Mouse (Mus musculus): ENCODE data around the gene Gm3448. TPM values are rescaled to one million over a fixed set of nuclear protein-coding genes. Genes with fewer than 3 reads are reported as not detected.
A peak's percentile ranks its signal among the peaks of the same experiment; 100 is the strongest.
"Not testable (repeated sequence)": the region's sequence is repeated elsewhere in the genome, so short reads cannot be mapped to it uniquely, and the experiment has no call there.

The Gm3448 gene
- polyA plus RNA-seq, 1 experiment from 2014 or later: 2.7 TPM

DNA sequence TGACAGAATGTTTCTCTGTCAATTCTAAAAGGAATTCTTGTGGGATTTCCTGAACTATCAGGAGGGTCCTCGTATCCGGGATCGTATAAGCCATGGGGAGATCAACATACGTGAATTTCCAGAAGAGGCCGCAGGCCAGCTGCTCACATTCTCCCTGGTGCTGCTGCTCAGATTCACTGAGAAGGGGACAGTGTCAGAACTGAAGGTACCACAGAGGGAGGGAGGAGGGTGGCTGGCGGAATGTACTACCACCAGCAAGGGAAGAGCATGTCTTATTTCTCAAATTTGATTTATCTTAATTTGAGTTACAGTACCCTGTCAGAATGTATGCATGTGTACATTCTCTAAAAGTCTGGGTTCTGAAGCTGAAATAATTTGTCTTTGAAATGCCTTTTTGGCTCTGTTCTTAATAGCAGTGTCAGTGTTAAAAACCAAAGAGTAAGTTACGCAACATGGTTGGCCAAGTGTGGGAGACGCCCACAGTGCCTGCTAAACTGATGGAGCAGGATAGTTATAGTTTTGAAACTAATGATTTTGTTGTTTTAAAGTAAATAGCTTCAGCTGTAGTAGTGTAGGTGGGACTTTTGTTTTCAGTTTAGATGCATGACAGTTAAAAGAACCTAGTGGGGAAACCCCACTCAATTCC is 12.0 kb upstream of the Gm3448 start:
- not testable (repeated sequence) for H3K4me3 ChIP-seq (ENCODE audit: low read depth, low read length); H3K27ac ChIP-seq (ENCODE audit: low read length); H3K27me3 ChIP-seq (ENCODE audit: control insufficient read depth, insufficient read depth, low read depth, low read length); H3K4me2 ChIP-seq (ENCODE audit: low read depth, low read length); H3K36me3 ChIP-seq (ENCODE audit: control insufficient read depth, insufficient read depth); H3K4me1 ChIP-seq (ENCODE audit: control insufficient read depth, low read depth, low read length); H3K9ac ChIP-seq (ENCODE audit: low read depth, low read length); H3K9me3 ChIP-seq (replicated peaks; ENCODE audit: control insufficient read depth, low read length)
- peak; percentile 59 for ATAC-seq (ENCODE audit: low read depth)
- 85% methylated on average over 5 of the region's 8 CpGs for WGBS (ENCODE audit: insufficient replicate concordance)

DNA sequence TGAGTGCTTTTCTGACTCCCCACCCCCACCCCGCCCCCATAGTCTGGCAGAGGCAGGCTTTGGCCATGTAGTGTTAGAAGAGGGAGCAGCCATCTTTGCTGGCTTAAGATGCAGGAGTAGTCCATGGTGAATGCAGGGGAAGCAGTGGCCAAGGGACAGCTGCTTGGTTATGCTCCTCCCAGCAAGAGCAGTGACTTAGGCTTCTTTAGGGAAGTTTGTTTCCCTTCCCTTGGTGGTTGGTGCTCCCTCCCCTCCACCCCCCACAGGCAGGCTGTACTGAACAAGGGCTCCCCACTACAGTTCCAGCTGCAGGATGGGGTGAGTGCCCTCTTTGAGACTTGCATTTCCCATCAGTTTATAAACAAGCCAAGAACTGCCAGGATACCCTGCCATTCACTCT is 11.4 kb upstream of the Gm3448 start:
- not testable (repeated sequence) for H3K4me3 ChIP-seq (ENCODE audit: low read depth, low read length); H3K36me3 ChIP-seq (ENCODE audit: control insufficient read depth, insufficient read depth); H3K4me2 ChIP-seq (ENCODE audit: low read depth, low read length); H3K27me3 ChIP-seq (ENCODE audit: control insufficient read depth, insufficient read depth, low read depth, low read length); H3K27ac ChIP-seq (ENCODE audit: low read length); H3K4me1 ChIP-seq (ENCODE audit: control insufficient read depth, low read depth, low read length); H3K9me3 ChIP-seq (replicated peaks; ENCODE audit: control insufficient read depth, low read length); H3K9ac ChIP-seq (ENCODE audit: low read depth, low read length)
- whole genome bisulfite sequencing (ENCODE audit: insufficient replicate concordance): 64% methylated on average over 1 of the region's 1 CpGs
- ATAC-seq (ENCODE audit: low read depth): peak; percentile 12; the same call in 1 of the 2 replicates

DNA sequence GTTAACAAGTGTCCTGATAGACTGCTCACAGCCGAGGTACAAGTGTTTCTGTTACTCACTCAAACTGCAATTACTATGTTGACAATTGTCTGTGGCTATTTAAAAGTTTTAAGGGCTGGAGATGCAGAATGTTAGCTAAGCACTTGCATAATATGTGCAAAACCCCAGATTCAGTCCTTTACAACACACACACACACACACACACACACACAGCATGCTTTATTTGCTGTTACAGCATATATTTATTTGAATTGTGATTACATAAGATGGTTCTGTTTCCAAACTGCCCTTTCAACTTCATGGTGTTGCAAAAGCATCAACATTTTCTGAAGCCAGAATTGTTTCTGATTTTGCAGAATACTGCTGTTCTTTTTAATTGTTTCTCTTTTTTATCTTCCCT is 9.0 kb upstream of the Gm3448 start:
- H3K36me3 ChIP-seq (ENCODE audit: control insufficient read depth, insufficient read depth); H3K4me3 ChIP-seq (ENCODE audit: low read depth, low read length); H3K9ac ChIP-seq (ENCODE audit: low read depth, low read length); H3K4me2 ChIP-seq (ENCODE audit: low read depth, low read length); H3K27me3 ChIP-seq (ENCODE audit: control insufficient read depth, insufficient read depth, low read depth, low read length); H3K9me3 ChIP-seq (replicated peaks; ENCODE audit: control insufficient read depth, low read length); H3K27ac ChIP-seq (ENCODE audit: low read length); H3K4me1 ChIP-seq (ENCODE audit: control insufficient read depth, low read depth, low read length): not testable (repeated sequence)
- no CpG with 5 or more reads among the region's 1 CpGs for WGBS (ENCODE audit: insufficient replicate concordance)
- ATAC-seq (ENCODE audit: low read depth): peak; percentile 69

DNA sequence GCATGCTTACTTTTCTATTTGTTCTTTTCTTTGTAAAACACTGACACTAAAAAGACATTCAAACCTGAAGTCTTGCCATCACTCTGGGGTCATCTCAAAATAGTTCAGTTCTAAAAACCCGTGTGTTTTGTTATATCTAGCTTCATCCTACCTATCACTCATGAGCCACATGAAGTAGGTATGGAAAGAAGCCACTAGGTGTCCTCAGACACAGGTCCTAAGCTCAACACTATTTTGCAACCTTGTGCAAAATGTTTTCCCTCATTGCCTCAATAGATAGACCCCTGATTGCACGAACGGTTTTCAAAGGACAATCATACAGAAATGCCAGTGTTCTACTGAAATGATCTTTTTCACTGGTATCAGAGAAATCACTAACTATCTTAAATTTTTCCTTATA is 882 bp downstream of the Gm3448 start:
- ATAC-seq (ENCODE audit: low read depth): peak; percentile 20; the same call in 1 of the 2 replicates
- not testable (repeated sequence) for H3K4me3 ChIP-seq (ENCODE audit: low read depth, low read length); H3K27me3 ChIP-seq (ENCODE audit: control insufficient read depth, insufficient read depth, low read depth, low read length); H3K9me3 ChIP-seq (replicated peaks; ENCODE audit: control insufficient read depth, low read length); H3K4me1 ChIP-seq (ENCODE audit: control insufficient read depth, low read depth, low read length); H3K9ac ChIP-seq (ENCODE audit: low read depth, low read length); H3K27ac ChIP-seq (ENCODE audit: low read length); H3K36me3 ChIP-seq (ENCODE audit: control insufficient read depth, insufficient read depth); H3K4me2 ChIP-seq (ENCODE audit: low read depth, low read length)
- no CpG with 5 or more reads among the region's 3 CpGs for WGBS (ENCODE audit: insufficient replicate concordance)

DNA sequence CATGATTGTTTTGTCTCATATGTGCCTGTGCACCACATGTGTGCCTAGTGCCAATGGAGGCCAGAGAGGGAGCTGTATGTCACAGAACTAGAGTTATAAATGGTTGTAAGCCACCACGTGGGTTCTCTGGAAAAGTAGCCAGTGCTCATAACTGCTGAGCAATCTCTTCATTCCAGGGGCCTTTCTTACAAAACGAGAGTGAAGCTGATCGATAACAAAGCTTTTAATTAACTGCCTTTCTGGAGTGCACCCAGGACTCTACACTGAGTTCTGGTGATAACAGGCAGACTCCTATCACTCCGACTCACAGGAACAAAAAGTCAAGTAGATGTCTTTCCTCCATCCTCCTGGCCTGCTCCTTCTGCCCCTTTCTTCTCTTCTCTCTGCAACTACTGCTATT is 9.9 kb downstream of the Gm3448 start:
- not testable (repeated sequence) for H3K9me3 ChIP-seq (replicated peaks; ENCODE audit: control insufficient read depth, low read length); H3K36me3 ChIP-seq (ENCODE audit: control insufficient read depth, insufficient read depth); H3K4me2 ChIP-seq (ENCODE audit: low read depth, low read length); H3K4me1 ChIP-seq (ENCODE audit: control insufficient read depth, low read depth, low read length); H3K27me3 ChIP-seq (ENCODE audit: control insufficient read depth, insufficient read depth, low read depth, low read length); H3K4me3 ChIP-seq (ENCODE audit: low read depth, low read length); H3K27ac ChIP-seq (ENCODE audit: low read length); H3K9ac ChIP-seq (ENCODE audit: low read depth, low read length)
- WGBS (ENCODE audit: insufficient replicate concordance): no CpG with 5 or more reads among the region's 4 CpGs
- ATAC-seq (ENCODE audit: low read depth): peak; percentile 77

DNA sequence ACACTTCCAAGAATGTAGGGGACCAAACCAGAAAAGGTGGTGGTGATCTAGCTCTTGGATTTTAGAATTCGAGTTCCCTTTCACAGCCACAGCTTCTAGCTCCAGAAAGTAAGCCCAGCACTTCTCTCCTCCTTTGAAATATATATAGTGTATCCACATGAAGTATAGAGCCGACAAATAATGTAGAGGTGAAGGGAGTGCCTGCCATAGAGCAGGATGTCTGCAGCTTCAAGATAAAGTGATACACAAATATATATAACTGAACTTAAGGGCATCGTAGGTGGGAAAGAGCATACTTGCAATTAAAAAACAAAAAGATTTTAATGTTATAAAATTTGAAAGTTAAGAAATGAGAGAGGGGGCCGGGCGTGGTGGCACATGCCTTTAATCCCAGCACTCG is 15.8 kb downstream of the Gm3448 start:
- not testable (repeated sequence) for H3K27ac ChIP-seq (ENCODE audit: low read length); H3K9ac ChIP-seq (ENCODE audit: low read depth, low read length); H3K4me3 ChIP-seq (ENCODE audit: low read depth, low read length); H3K4me1 ChIP-seq (ENCODE audit: control insufficient read depth, low read depth, low read length); H3K27me3 ChIP-seq (ENCODE audit: control insufficient read depth, insufficient read depth, low read depth, low read length); H3K36me3 ChIP-seq (ENCODE audit: control insufficient read depth, insufficient read depth); H3K9me3 ChIP-seq (replicated peaks; ENCODE audit: control insufficient read depth, low read length); H3K4me2 ChIP-seq (ENCODE audit: low read depth, low read length)
- ATAC-seq (ENCODE audit: low read depth): 0 out of 2 replicates have a peak, but pooled peaks have one; percentile 9
- no CpG with 5 or more reads among the region's 6 CpGs for WGBS (ENCODE audit: insufficient replicate concordance)

DNA sequence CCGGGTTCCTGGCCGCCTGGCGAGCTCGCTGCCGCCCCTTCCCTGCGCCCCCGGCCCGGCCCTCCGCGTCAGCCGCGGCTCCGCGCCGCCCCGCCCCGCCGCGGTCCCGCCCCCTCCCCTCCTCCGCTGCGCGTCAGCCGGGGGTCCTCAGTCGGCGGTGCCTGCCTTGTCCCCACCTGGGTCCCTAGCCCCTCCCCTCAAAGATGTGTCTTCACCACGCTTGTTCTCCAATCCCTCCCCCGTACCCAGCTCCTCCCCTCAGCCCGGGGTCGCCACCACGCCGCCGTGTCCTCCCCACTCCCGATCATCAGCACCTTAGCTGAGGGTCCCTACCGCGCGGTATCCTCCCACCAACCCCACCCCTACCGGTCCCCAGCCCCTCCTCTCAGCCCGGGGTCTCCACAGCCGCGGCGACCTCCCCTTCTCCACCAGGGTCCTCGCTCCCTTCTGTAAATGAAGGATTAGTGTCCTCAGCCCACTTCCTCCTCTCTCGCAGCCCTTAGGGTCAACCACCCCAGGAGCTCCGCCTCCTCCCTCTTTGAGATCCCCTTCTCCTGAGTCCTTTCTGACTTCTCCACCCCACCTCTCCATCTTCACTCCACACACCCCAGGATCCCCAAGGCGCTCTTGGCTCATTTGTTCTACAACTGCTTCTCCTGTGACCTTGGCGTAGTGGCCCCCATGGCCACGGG is 16.7 kb downstream of the Gm3448 start:
- H3K4me1 ChIP-seq (ENCODE audit: control insufficient read depth, low read depth, low read length); H3K4me3 ChIP-seq (ENCODE audit: low read depth, low read length); H3K9ac ChIP-seq (ENCODE audit: low read depth, low read length); H3K27me3 ChIP-seq (ENCODE audit: control insufficient read depth, insufficient read depth, low read depth, low read length); H3K4me2 ChIP-seq (ENCODE audit: low read depth, low read length); H3K36me3 ChIP-seq (ENCODE audit: control insufficient read depth, insufficient read depth); H3K27ac ChIP-seq (ENCODE audit: low read length); H3K9me3 ChIP-seq (replicated peaks; ENCODE audit: control insufficient read depth, low read length): not testable (repeated sequence)
- peak; percentile 47 for ATAC-seq (ENCODE audit: low read depth)
- no CpG with 5 or more reads among the region's 48 CpGs for WGBS (ENCODE audit: insufficient replicate concordance)

DNA sequence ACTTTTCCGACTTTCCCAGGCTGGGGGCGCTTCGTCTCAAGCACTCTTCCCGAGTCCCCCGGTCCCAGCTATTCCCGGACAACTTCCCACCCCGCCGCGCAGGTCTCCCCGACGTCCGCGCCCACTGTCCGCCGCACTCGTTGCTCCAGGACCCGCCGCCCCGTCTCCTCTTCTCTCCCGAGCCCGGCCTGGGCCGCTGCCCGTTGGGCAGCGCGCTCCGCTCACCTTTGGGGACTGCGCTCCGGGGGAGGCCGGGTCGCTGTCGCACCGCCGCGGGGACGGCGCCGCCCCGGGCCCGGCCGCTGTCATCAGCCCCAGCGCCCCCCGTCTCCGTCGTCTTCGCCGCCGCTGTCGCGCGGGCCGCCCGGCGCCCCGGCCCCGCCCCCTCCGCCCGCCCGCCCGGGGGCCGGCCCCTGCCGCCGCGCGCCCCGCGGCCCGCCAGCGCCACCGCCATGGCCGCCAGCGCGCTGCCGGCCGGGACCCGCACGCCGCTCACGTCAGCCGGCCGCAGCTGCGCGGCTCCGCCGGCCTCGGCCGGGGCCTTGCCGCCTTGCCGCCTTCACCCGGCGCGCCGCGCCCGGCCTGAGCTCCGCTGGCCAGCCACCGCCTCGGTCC is 17.4 kb downstream of the Gm3448 start:
- H3K9ac ChIP-seq (ENCODE audit: low read depth, low read length); H3K36me3 ChIP-seq (ENCODE audit: control insufficient read depth, insufficient read depth); H3K4me1 ChIP-seq (ENCODE audit: control insufficient read depth, low read depth, low read length); H3K4me2 ChIP-seq (ENCODE audit: low read depth, low read length); H3K9me3 ChIP-seq (replicated peaks; ENCODE audit: control insufficient read depth, low read length); H3K4me3 ChIP-seq (ENCODE audit: low read depth, low read length); H3K27ac ChIP-seq (ENCODE audit: low read length); H3K27me3 ChIP-seq (ENCODE audit: control insufficient read depth, insufficient read depth, low read depth, low read length): not testable (repeated sequence)
- ATAC-seq (ENCODE audit: low read depth): peak; percentile 78
- no CpG with 5 or more reads among the region's 97 CpGs for WGBS (ENCODE audit: insufficient replicate concordance)

DNA sequence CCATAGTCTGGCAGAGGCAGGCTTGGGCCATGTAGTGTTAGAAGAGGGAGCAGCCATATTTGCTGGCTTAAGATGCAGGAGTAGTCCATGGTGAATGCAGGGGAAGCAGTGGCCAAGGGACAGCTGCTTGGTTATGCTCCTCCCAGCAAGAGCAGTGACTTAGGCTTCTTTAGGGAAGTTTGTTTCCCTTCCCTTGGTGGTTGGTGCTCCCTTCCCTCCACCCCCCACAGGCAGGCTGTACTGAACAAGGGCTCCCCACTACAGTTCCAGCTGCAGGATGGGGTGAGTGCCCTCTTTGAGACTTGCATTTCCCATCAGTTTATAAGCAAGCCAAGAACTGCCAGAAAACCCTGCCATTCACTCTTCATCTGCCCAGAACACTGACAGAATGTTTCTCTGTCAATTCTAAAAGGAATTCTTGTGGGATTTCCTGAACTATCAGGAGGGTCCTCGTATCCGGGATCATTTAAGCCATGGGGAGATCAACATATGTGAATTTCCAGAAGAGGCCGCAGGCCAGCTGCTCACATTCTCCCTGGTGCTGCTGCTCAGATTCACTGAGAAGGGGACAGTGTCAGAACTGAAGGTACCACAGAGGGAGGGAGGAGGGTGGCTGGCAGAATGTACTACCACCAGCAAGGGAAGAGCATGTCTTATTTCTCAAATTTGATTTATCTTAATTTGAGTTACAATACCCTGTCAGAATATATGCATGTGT is 19.7 kb downstream of the Gm3448 start:
- WGBS (ENCODE audit: insufficient replicate concordance): 83% methylated on average over 3 of the region's 3 CpGs
- not testable (repeated sequence) for H3K36me3 ChIP-seq (ENCODE audit: control insufficient read depth, insufficient read depth); H3K27me3 ChIP-seq (ENCODE audit: control insufficient read depth, insufficient read depth, low read depth, low read length); H3K9me3 ChIP-seq (replicated peaks; ENCODE audit: control insufficient read depth, low read length); H3K9ac ChIP-seq (ENCODE audit: low read depth, low read length); H3K4me3 ChIP-seq (ENCODE audit: low read depth, low read length); ATAC-seq (ENCODE audit: low read depth); H3K4me1 ChIP-seq (ENCODE audit: control insufficient read depth, low read depth, low read length)
- peak overlapping the region; percentile 68 for H3K27ac ChIP-seq (ENCODE audit: low read length)
- H3K4me2 ChIP-seq (ENCODE audit: low read depth, low read length): 0 out of 2 replicates have a peak overlapping the region, but pooled peaks have one; percentile 30
